Mouse (Mus musculus): ENCODE measurements around the gene Dock6. TPM values are rescaled to one million over a fixed set of nuclear protein-coding genes. Genes with fewer than 3 reads are reported as not detected.
A peak's percentile ranks its signal among the peaks of the same experiment; 100 is the strongest.

The Dock6 gene
- polyA plus RNA-seq, 1 experiment from 2014 or later = 37.7 TPM

- 59% methylated on average over 3 of the region's 3 CpGs for WGBS
- Histone ChIP-seq H3K4me3 (replicated peaks) (no peak overlapping the region), H3K9ac (no peak overlapping the region), H3K36me3 (peaks cover 31% of the 10 kb centered on the region), H3K4me2 (replicated peaks) (no peak overlapping the region), H3K9me3 (replicated peaks) (no peaks in the 10 kb centered on the region), H3K27me3 (no peaks in the 10 kb centered on the region), H3K27ac (replicated peaks) (no peak overlapping the region), H3K4me1 (peaks cover 11% of the 10 kb centered on the region)
- no peak for ATAC-seq (ENCODE audit: insufficient number of reproducible peaks, low FRiP score, low TSS enrichment, low read depth)
These were observed 43.9 kb downstream of the Dock6 start for GRCm38 (mm10) chr9:21808561-21808960.

GRCm38 (mm10) chr9:21806976-21807375, 45.5 kb downstream of the Dock6 start:
- Histone ChIP-seq H3K9ac (no peak overlapping the region), H3K4me1 (peaks cover 11% of the 10 kb centered on the region), H3K27ac (replicated peaks) (no peak overlapping the region), H3K27me3 (no peaks in the 10 kb centered on the region), H3K36me3 (peaks cover 17% of the 10 kb centered on the region; the same call in 1 of the 2 replicates), H3K9me3 (replicated peaks) (no peaks in the 10 kb centered on the region), H3K4me3 (replicated peaks) (no peak overlapping the region), H3K4me2 (replicated peaks) (no peak overlapping the region)
- WGBS = 81% methylated on average over 11 of the region's 11 CpGs
- ATAC-seq (ENCODE audit: insufficient number of reproducible peaks, low FRiP score, low TSS enrichment, low read depth) = no peak

GRCm38 (mm10) chr9:21806363-21806762, 46.1 kb downstream of the Dock6 start:
- peaks cover 16% of the 10 kb centered on the region; the same call in 1 of the 2 replicates for H3K36me3 ChIP-seq
- H3K9me3 ChIP-seq (replicated peaks) = no peaks in the 10 kb centered on the region
- ATAC-seq (ENCODE audit: insufficient number of reproducible peaks, low FRiP score, low TSS enrichment, low read depth) = no peak
- H3K9ac ChIP-seq = no peak overlapping the region
- H3K4me2 ChIP-seq (replicated peaks) = no peak overlapping the region
- no peak overlapping the region for H3K4me3 ChIP-seq (replicated peaks)
- peaks cover 11% of the 10 kb centered on the region for H3K4me1 ChIP-seq
- no peaks in the 10 kb centered on the region for H3K27me3 ChIP-seq
- 61% methylated on average over 3 of the region's 3 CpGs for WGBS
- no peak overlapping the region for H3K27ac ChIP-seq (replicated peaks)

GRCm38 (mm10) chr9:21803986-21804644, 48.3 kb downstream of the Dock6 start:
- H3K9me3 ChIP-seq (replicated peaks) = no peaks in the 10 kb centered on the region
- peak overlapping the region; percentile 31; the same call in 1 of the 2 replicates for H3K27ac ChIP-seq (replicated peaks)
- H3K4me1 ChIP-seq = peaks cover 11% of the 10 kb centered on the region
- 0 out of 2 replicates have a peak, but pooled peaks cover 11% of the 10 kb centered on the region for H3K36me3 ChIP-seq
- 30% methylated on average over 13 of the region's 13 CpGs for WGBS
- H3K9ac ChIP-seq = no peak overlapping the region
- H3K4me2 ChIP-seq (replicated peaks) = peak overlapping the region; percentile 31
- no peaks in the 10 kb centered on the region for H3K27me3 ChIP-seq
- peak; percentile 87 for ATAC-seq (ENCODE audit: insufficient number of reproducible peaks, low FRiP score, low TSS enrichment, low read depth)
- H3K4me3 ChIP-seq (replicated peaks) = no peak overlapping the region

- Histone ChIP-seq H3K36me3 (0 out of 2 replicates have a peak, but pooled peaks cover 8% of the 10 kb centered on the region), H3K27ac (replicated peaks) (no peak overlapping the region), H3K4me3 (replicated peaks) (no peak overlapping the region), H3K4me1 (peaks cover 26% of the 10 kb centered on the region), H3K27me3 (no peaks in the 10 kb centered on the region), H3K9me3 (replicated peaks) (no peaks in the 10 kb centered on the region), H3K9ac (no peak overlapping the region), H3K4me2 (replicated peaks) (no peak overlapping the region)
- ATAC-seq (ENCODE audit: insufficient number of reproducible peaks, low FRiP score, low TSS enrichment, low read depth) = no peak
- 88% methylated on average over 7 of the region's 7 CpGs for WGBS
These were observed 50.8 kb downstream of the Dock6 start for GRCm38 (mm10) chr9:21801591-21801990.

GRCm38 (mm10) chr9:21801121-21801520, 51.3 kb downstream of the Dock6 start:
- H3K27me3 ChIP-seq = no peaks in the 10 kb centered on the region
- 72% methylated on average over 7 of the region's 7 CpGs for WGBS
- 0 out of 2 replicates have a peak, but pooled peaks cover 8% of the 10 kb centered on the region for H3K36me3 ChIP-seq
- no peak overlapping the region for H3K27ac ChIP-seq (replicated peaks)
- ATAC-seq (ENCODE audit: insufficient number of reproducible peaks, low FRiP score, low TSS enrichment, low read depth) = no peak
- no peak overlapping the region for H3K4me2 ChIP-seq (replicated peaks)
- H3K9ac ChIP-seq = no peak overlapping the region
- no peak overlapping the region for H3K4me3 ChIP-seq (replicated peaks)
- H3K9me3 ChIP-seq (replicated peaks) = no peaks in the 10 kb centered on the region
- peaks cover 31% of the 10 kb centered on the region for H3K4me1 ChIP-seq

- Histone ChIP-seq H3K4me1 (peaks cover 42% of the 10 kb centered on the region), H3K4me2 (replicated peaks) (peak overlapping the region; percentile 69), H3K9me3 (replicated peaks) (no peaks in the 10 kb centered on the region), H3K36me3 (peaks cover 25% of the 10 kb centered on the region), H3K9ac (peak overlapping the region; percentile 93; the same call in 1 of the 2 replicates), H3K4me3 (replicated peaks) (peak overlapping the region; percentile 87), H3K27me3 (no peaks in the 10 kb centered on the region), H3K27ac (replicated peaks) (peak overlapping the region; percentile 96)
- ATAC-seq (ENCODE audit: insufficient number of reproducible peaks, low FRiP score, low TSS enrichment, low read depth) = no peak
- 54% methylated on average over 3 of the region's 3 CpGs for WGBS
These were observed 53.5 kb downstream of the Dock6 start for GRCm38 (mm10) chr9:21799010-21799350.

- Histone ChIP-seq H3K27me3 (no peaks in the 10 kb centered on the region), H3K9ac (peak within 1 kb of the TSS; percentile 93), H3K4me2 (replicated peaks) (peak within 1 kb of the TSS; percentile 69), H3K27ac (replicated peaks) (peak within 1 kb of the TSS; percentile 96), H3K36me3 (peaks cover 30% of the 10 kb centered on the region), H3K4me1 (peaks cover 39% of the 10 kb centered on the region), H3K4me3 (replicated peaks) (peak within 1 kb of the TSS; percentile 87), H3K9me3 (replicated peaks) (no peaks in the 10 kb centered on the region)
- ATAC-seq (ENCODE audit: insufficient number of reproducible peaks, low FRiP score, low TSS enrichment, low read depth) = peak; percentile 85
- under 1% methylated on average over 44 of the region's 52 CpGs for WGBS
These were observed 54.0 kb downstream of the Dock6 start, which contains the start of gene Kank2 for GRCm38 (mm10) chr9:21798345-21799009. Gene Kank2 (minus strand): TSS chr9:21798744.

GRCm38 (mm10) chr9:21797921-21798344, 54.5 kb downstream of the Dock6 start:
- Histone ChIP-seq H3K9me3 (replicated peaks) (no peaks in the 10 kb centered on the region), H3K4me3 (replicated peaks) (peak overlapping the region; percentile 87), H3K27ac (replicated peaks) (peak overlapping the region; percentile 96), H3K27me3 (no peaks in the 10 kb centered on the region), H3K36me3 (peaks cover 36% of the 10 kb centered on the region), H3K4me1 (peaks cover 45% of the 10 kb centered on the region), H3K9ac (peak overlapping the region; percentile 93), H3K4me2 (replicated peaks) (peak overlapping the region; percentile 69)
- WGBS = 0% methylated on average over 26 of the region's 26 CpGs
- peak; percentile 70 for ATAC-seq (ENCODE audit: insufficient number of reproducible peaks, low FRiP score, low TSS enrichment, low read depth)

- Histone ChIP-seq H3K27ac (replicated peaks) (peak overlapping the region; percentile 73), H3K4me3 (replicated peaks) (peak overlapping the region; percentile 87), H3K9me3 (replicated peaks) (no peaks in the 10 kb centered on the region), H3K36me3 (peaks cover 38% of the 10 kb centered on the region), H3K4me2 (replicated peaks) (peak overlapping the region; percentile 69), H3K9ac (no peak overlapping the region), H3K27me3 (no peaks in the 10 kb centered on the region), H3K4me1 (peaks cover 55% of the 10 kb centered on the region)
- no peak for ATAC-seq (ENCODE audit: insufficient number of reproducible peaks, low FRiP score, low TSS enrichment, low read depth)
- WGBS = 39% methylated on average over 3 of the region's 3 CpGs
These were observed 55.5 kb downstream of the Dock6 start for GRCm38 (mm10) chr9:21796919-21797318.

- H3K27me3 ChIP-seq = no peaks in the 10 kb centered on the region
- WGBS = 32% methylated on average over 3 of the region's 3 CpGs
- peak overlapping the region; percentile 87 for H3K4me3 ChIP-seq (replicated peaks)
- H3K9me3 ChIP-seq (replicated peaks) = no peaks in the 10 kb centered on the region
- H3K4me1 ChIP-seq = peaks cover 61% of the 10 kb centered on the region
- ATAC-seq (ENCODE audit: insufficient number of reproducible peaks, low FRiP score, low TSS enrichment, low read depth) = no peak
- peak overlapping the region; percentile 69 for H3K4me2 ChIP-seq (replicated peaks)
- H3K27ac ChIP-seq (replicated peaks) = peak overlapping the region; percentile 73
- H3K9ac ChIP-seq = peak overlapping the region; percentile 18; the same call in 1 of the 2 replicates
- peaks cover 43% of the 10 kb centered on the region for H3K36me3 ChIP-seq
These were observed 56.2 kb downstream of the Dock6 start for GRCm38 (mm10) chr9:21796259-21796658.

All from embryonic facial prominence, embryonic 15.5 days (tissue).